Mouse (Mus musculus) embryonic facial prominence, embryonic 14.5 days (tissue): Measurements from ENCODE around the gene 1700020A23Rik. TPM values are rescaled to one million over a fixed set of nuclear protein-coding genes. Genes with fewer than 3 reads are reported as not detected.

Source experiments
- ATAC-seq: fragments of 200-750 bp; cut with Nextera tagmentation; 2 replicates; pipeline ENCODE4 v1.8.0; 2017; ENCODE audit warnings: low read depth, moderate number of reproducible peaks, moderate TSS enrichment
- DNase-seq: peaks from one replicate; pipeline ENCODE4 v3.0.0-alpha.2; 2015; ENCODE audit warnings: low spot score
- H3K27ac ChIP-seq: fragments of 300-500 bp; sonication (generic); replicated peaks from 2 replicates; pipeline ENCODE4 v1.5.1; 2014; ENCODE audit warnings: low read depth, mild to moderate bottlenecking, low read length, moderate library complexity
- H3K27me3 ChIP-seq: fragments of 300-500 bp; sonication (generic); replicated peaks from 2 replicates; pipeline ENCODE4 v1.6.1; 2014; ENCODE audit warnings: low read length; ENCODE audit not compliant: control insufficient read depth, insufficient read depth
- H3K36me3 ChIP-seq: fragments of 300-500 bp; sonication (generic); 2 replicates; pipeline ENCODE4 v1.6.1; 2014; ENCODE audit warnings: low read length, mixed read lengths; ENCODE audit not compliant: control insufficient read depth, insufficient read depth
- H3K4me1 ChIP-seq: fragments of 300-500 bp; sonication (generic); 2 replicates; pipeline ENCODE4 v1.6.1; 2014; ENCODE audit warnings: antibody characterized with exemption, low read length; ENCODE audit not compliant: control insufficient read depth, insufficient read depth
- H3K4me2 ChIP-seq: fragments of 300-500 bp; sonication (generic); 2 replicates; pipeline ENCODE4 v1.6.1; 2014; ENCODE audit warnings: low read depth, mild to moderate bottlenecking, low read length, moderate library complexity, mixed read lengths
- H3K4me3 ChIP-seq: fragments of 300-500 bp; sonication (generic); 2 replicates; pipeline ENCODE4 v1.5.1; 2014; ENCODE audit warnings: low read depth, mild to moderate bottlenecking, low read length
- H3K9ac ChIP-seq: fragments of 300-500 bp; sonication (generic); 2 replicates; pipeline ENCODE4 v1.6.1; 2014; ENCODE audit warnings: low read depth, mild to moderate bottlenecking, low read length, moderate library complexity, mixed read lengths
- H3K9me3 ChIP-seq: fragments of 300-500 bp; sonication (generic); 2 replicates; pipeline ENCODE4 v1.6.1; 2016; ENCODE audit warnings: low read length; ENCODE audit not compliant: control insufficient read depth
- WGBS: fragments of 180-500 bp; shearing (Covaris S2); extraction: QIAGEN DNeasy Blood & Tissue Kit; methylation state at CpG from one replicate; pipeline ENCODE4 v1.1.7; 2014; 5-methylcytosine and 5-hydroxymethylcytosine counted together
- polyA plus RNA-seq: library from polyadenylated mRNA; unstranded; fragments of >200 nt; fragmentation: Nextera tagmentation; extraction: Ambion mirVana; gene quantifications from 2 replicates; pipeline ENCODE4 v1.2.1, GENCODE M21; 2014

Gene 1700020A23Rik
- polyA plus RNA-seq, 1 experiment from 2014 or later, result not detected

GRCm38 (mm10) chr2:130421781-130422620, 16.9 kb downstream of the 1700020A23Rik start:
- H3K27me3 ChIP-seq, result no peaks in the 10 kb centered on the region
- DNase-seq (no peak), ATAC-seq (no peak)
- H3K4me1 ChIP-seq, result peaks cover 18% of the 10 kb centered on the region
- no peak overlapping the region for H3K4me2 ChIP-seq
- peaks cover 34% of the 10 kb centered on the region for H3K36me3 ChIP-seq
- WGBS, result 97% methylated on average over 26 of the region's 26 CpGs
- no peaks in the 10 kb centered on the region for H3K9me3 ChIP-seq
- no peak overlapping the region for H3K4me3 ChIP-seq
- H3K9ac ChIP-seq, result no peak overlapping the region
- no peak overlapping the region for H3K27ac ChIP-seq

GRCm38 (mm10) chr2:130423397-130424125, 18.5 kb downstream of the 1700020A23Rik start:
- DNase-seq (peak; percentile 87), ATAC-seq (peak; percentile 75)
- WGBS, result 27% methylated on average over 28 of the region's 49 CpGs

GRCm38 (mm10) chr2:130424126-130424853, 19.2 kb downstream of the 1700020A23Rik start, which contains the start of the genes Vps16 and Pced1a:
Gene Vps16 (plus strand): TSS chr2:130424339.
Gene Pced1a (minus strand): TSS chr2:130424701.
- peak; percentile 96 for DNase-seq
- 0% methylated on average over 45 of the region's 58 CpGs for WGBS
- peak within 1 kb of the TSS; percentile 86 for H3K9ac ChIP-seq
- peak within 1 kb of the TSS; percentile 57 for H3K4me3 ChIP-seq
- H3K36me3 ChIP-seq, result peaks cover 25% of the 10 kb centered on the region
- no peaks in the 10 kb centered on the region for H3K27me3 ChIP-seq
- ATAC-seq, result peak; percentile 97
- H3K27ac ChIP-seq, result peak within 1 kb of the TSS; percentile 93
- H3K4me1 ChIP-seq, result peaks cover 18% of the 10 kb centered on the region
- no peaks in the 10 kb centered on the region for H3K9me3 ChIP-seq
- H3K4me2 ChIP-seq, result peak within 1 kb of the TSS; percentile 94

More at GRCm38 (mm10) chr2:130423397-130424125, 18.5 kb downstream of the 1700020A23Rik start:
- Histone ChIP-seq H3K4me3 (peak overlapping the region; percentile 57), H3K9me3 (no peaks in the 10 kb centered on the region), H3K27ac (peak overlapping the region; percentile 93), H3K27me3 (no peaks in the 10 kb centered on the region), H3K4me2 (peak overlapping the region; percentile 94), H3K36me3 (peaks cover 32% of the 10 kb centered on the region), H3K4me1 (peaks cover 18% of the 10 kb centered on the region), H3K9ac (peak overlapping the region; percentile 86)

- Histone ChIP-seq H3K4me1 (peaks cover 18% of the 10 kb centered on the region), H3K9ac (peak overlapping the region; percentile 86), H3K4me2 (peak overlapping the region; percentile 94), H3K9me3 (no peaks in the 10 kb centered on the region), H3K27ac (no peak overlapping the region; the same call in 1 of the 2 replicates), H3K36me3 (peaks cover 17% of the 10 kb centered on the region; the same call in 1 of the 2 replicates), H3K27me3 (no peaks in the 10 kb centered on the region), H3K4me3 (peak overlapping the region; percentile 57)
- ATAC-seq (no peak), DNase-seq (no peak)
- WGBS, result 48% methylated on average over 5 of the region's 5 CpGs
Measured at GRCm38 (mm10) chr2:130425112-130425511, 20.1 kb downstream of the 1700020A23Rik start.

GRCm38 (mm10) chr2:130429851-130430250, 24.8 kb downstream of the 1700020A23Rik start:
- Histone ChIP-seq H3K4me2 (no peak overlapping the region), H3K36me3 (peaks cover 4% of the 10 kb centered on the region; the same call in 1 of the 2 replicates), H3K9me3 (no peaks in the 10 kb centered on the region), H3K4me3 (no peak overlapping the region), H3K4me1 (peaks cover 6% of the 10 kb centered on the region), H3K9ac (no peak overlapping the region), H3K27ac (no peak overlapping the region), H3K27me3 (no peaks in the 10 kb centered on the region)
- ATAC-seq, result no peak
- DNase-seq, result no peak
- WGBS, result 55% methylated on average over 2 of the region's 2 CpGs

- 78% methylated on average over 3 of the region's 3 CpGs for WGBS
- Histone ChIP-seq H3K4me3 (no peak overlapping the region), H3K27ac (no peak overlapping the region), H3K36me3 (peaks cover 4% of the 10 kb centered on the region; the same call in 1 of the 2 replicates), H3K4me1 (peaks cover 2% of the 10 kb centered on the region), H3K27me3 (no peaks in the 10 kb centered on the region), H3K9me3 (no peaks in the 10 kb centered on the region), H3K4me2 (no peak overlapping the region), H3K9ac (no peak overlapping the region)
- ATAC-seq (no peak), DNase-seq (no peak)
Measured at GRCm38 (mm10) chr2:130430484-130430883, 25.4 kb downstream of the 1700020A23Rik start.

GRCm38 (mm10) chr2:130432157-130432556, 27.1 kb downstream of the 1700020A23Rik start:
- Histone ChIP-seq H3K4me3 (no peak overlapping the region), H3K4me1 (no peaks in the 10 kb centered on the region), H3K36me3 (peaks cover 4% of the 10 kb centered on the region; the same call in 1 of the 2 replicates), H3K4me2 (no peak overlapping the region), H3K27ac (no peak overlapping the region), H3K9me3 (no peaks in the 10 kb centered on the region), H3K9ac (no peak overlapping the region), H3K27me3 (no peaks in the 10 kb centered on the region)
- 88% methylated on average over 3 of the region's 3 CpGs for WGBS
- DNase-seq, result no peak
- ATAC-seq, result no peak

GRCm38 (mm10) chr2:130433152-130433551, 28.1 kb downstream of the 1700020A23Rik start:
- Histone ChIP-seq H3K27ac (no peak overlapping the region), H3K4me1 (no peaks in the 10 kb centered on the region), H3K4me2 (no peak overlapping the region), H3K9ac (no peak overlapping the region), H3K4me3 (no peak overlapping the region), H3K36me3 (peaks cover 12% of the 10 kb centered on the region), H3K27me3 (no peaks in the 10 kb centered on the region), H3K9me3 (no peaks in the 10 kb centered on the region)
- 24% methylated on average over 4 of the region's 4 CpGs for WGBS
- peak; percentile 63 for DNase-seq
- peak; percentile 53; the same call in 1 of the 2 replicates for ATAC-seq
